Mouse (Mus musculus) hindbrain, embryonic 11.5 days (tissue): ENCODE data around the gene Nfkbib. TPM values are rescaled to one million over a fixed set of nuclear protein-coding genes. Genes with fewer than 3 reads are reported as not detected.

Experiments used
- ATAC-seq: fragments of 200-750 bp; cut with Nextera tagmentation; 2 replicates; pipeline ENCODE4 v1.8.0; 2017; ENCODE audit warnings: mild to moderate bottlenecking, moderate TSS enrichment, moderate library complexity; ENCODE audit not compliant: low FRiP score
- DNase-seq: peaks from one replicate; pipeline ENCODE4 v3.0.0-alpha.2; 2015; ENCODE audit warnings: low spot score
- H3K27ac ChIP-seq: fragments of 300-500 bp; sonication (generic); 2 replicates; pipeline ENCODE4 v1.5.1; 2014; ENCODE audit warnings: mild to moderate bottlenecking, low read depth, low read length
- H3K27me3 ChIP-seq: fragments of 300-500 bp; sonication (generic); 2 replicates; pipeline ENCODE4 v1.6.1; 2014; ENCODE audit warnings: mild to moderate bottlenecking, low read length, moderate library complexity, mixed read lengths; ENCODE audit not compliant: control insufficient read depth, insufficient read depth
- H3K36me3 ChIP-seq: fragments of 300-500 bp; sonication (generic); 2 replicates; pipeline ENCODE4 v1.6.1; 2014; ENCODE audit warnings: mild to moderate bottlenecking, low read length, moderate library complexity, mixed read lengths; ENCODE audit not compliant: control insufficient read depth, insufficient read depth
- H3K4me1 ChIP-seq: fragments of 300-500 bp; sonication (generic); replicated peaks from 2 replicates; pipeline ENCODE4 v1.6.1; 2014; ENCODE audit warnings: low read length, mixed read lengths; ENCODE audit not compliant: control insufficient read depth, insufficient read depth
- H3K4me2 ChIP-seq: fragments of 300-500 bp; sonication (generic); replicated peaks from 2 replicates; pipeline ENCODE4 v1.6.1; 2014; ENCODE audit warnings: mild to moderate bottlenecking, low read depth, low read length
- H3K4me3 ChIP-seq: fragments of 300-500 bp; sonication (generic); 2 replicates; pipeline ENCODE4 v1.5.1; 2014; ENCODE audit warnings: low read depth, low read length
- H3K9ac ChIP-seq: fragments of 300-500 bp; sonication (generic); 2 replicates; pipeline ENCODE4 v1.6.1; 2014; ENCODE audit warnings: low read depth, low read length
- H3K9me3 ChIP-seq: fragments of 300-500 bp; sonication (generic); 2 replicates; pipeline ENCODE4 v1.6.1; 2016; ENCODE audit warnings: low read length; ENCODE audit not compliant: control insufficient read depth
- WGBS: fragments of 180-500 bp; shearing (Covaris S2); extraction: QIAGEN DNeasy Blood & Tissue Kit; methylation state at CpG from one replicate; pipeline ENCODE4 v1.1.7; 2014; 5-methylcytosine and 5-hydroxymethylcytosine counted together
- polyA plus RNA-seq: library from polyadenylated mRNA; unstranded; fragments of >200 nt; fragmentation: Nextera tagmentation; extraction: Ambion mirVana; gene quantifications from 2 replicates; pipeline ENCODE4 v1.2.1, GENCODE M21; 2014

The Nfkbib gene
- polyA plus RNA-seq, 1 experiment from 2014 or later, result 42.0 TPM

- peaks cover 2% of the 10 kb centered on the region; the same call in 1 of the 2 replicates for H3K4me1 ChIP-seq
- H3K4me2 ChIP-seq, result no peak overlapping the region
- DNase-seq, result no peak
- H3K9ac ChIP-seq, result no peak overlapping the region
- WGBS, result 85% methylated on average over 7 of the region's 7 CpGs
- H3K27me3 ChIP-seq, result no peaks in the 10 kb centered on the region
- H3K27ac ChIP-seq, result no peak overlapping the region
- H3K4me3 ChIP-seq, result no peak overlapping the region
- no peaks in the 10 kb centered on the region for H3K9me3 ChIP-seq
- H3K36me3 ChIP-seq, result no peaks in the 10 kb centered on the region
- ATAC-seq, result no peak
Measured at GRCm38 (mm10) chr7:28780857-28781256, 13.5 kb upstream of the Nfkbib start.

- H3K4me1 ChIP-seq, result peaks cover 2% of the 10 kb centered on the region; the same call in 1 of the 2 replicates
- H3K9me3 ChIP-seq, result no peaks in the 10 kb centered on the region
- peak; percentile 59 for ATAC-seq
- no peak overlapping the region for H3K9ac ChIP-seq
- no peak overlapping the region for H3K4me3 ChIP-seq
- WGBS, result 47% methylated on average over 6 of the region's 6 CpGs
- no peaks in the 10 kb centered on the region for H3K36me3 ChIP-seq
- peak; percentile 95 for DNase-seq
- no peak overlapping the region for H3K27ac ChIP-seq
- no peak overlapping the region for H3K4me2 ChIP-seq
- H3K27me3 ChIP-seq, result no peaks in the 10 kb centered on the region
Measured at GRCm38 (mm10) chr7:28780067-28780658, 12.9 kb upstream of the Nfkbib start.

GRCm38 (mm10) chr7:28778825-28779224 lies 11.5 kb upstream of the Nfkbib start:
- Histone ChIP-seq H3K9ac (no peak overlapping the region), H3K4me1 (peaks cover 2% of the 10 kb centered on the region; the same call in 1 of the 2 replicates), H3K4me3 (no peak overlapping the region), H3K27me3 (no peaks in the 10 kb centered on the region), H3K4me2 (no peak overlapping the region), H3K9me3 (no peaks in the 10 kb centered on the region), H3K36me3 (peaks cover 5% of the 10 kb centered on the region; the same call in 1 of the 2 replicates), H3K27ac (no peak overlapping the region)
- 82% methylated on average over 9 of the region's 9 CpGs for WGBS
- ATAC-seq, result no peak
- no peak for DNase-seq

- WGBS, result 87% methylated on average over 7 of the region's 7 CpGs
- H3K4me1 ChIP-seq, result no peaks in the 10 kb centered on the region
- H3K27me3 ChIP-seq, result no peaks in the 10 kb centered on the region
- H3K4me3 ChIP-seq, result no peak overlapping the region
- H3K36me3 ChIP-seq, result peaks cover 5% of the 10 kb centered on the region; the same call in 1 of the 2 replicates
- H3K9ac ChIP-seq, result no peak overlapping the region
- ATAC-seq (no peak), DNase-seq (no peak)
- H3K4me2 ChIP-seq, result no peak overlapping the region
- H3K9me3 ChIP-seq, result no peaks in the 10 kb centered on the region
- H3K27ac ChIP-seq, result no peak overlapping the region
Measured at GRCm38 (mm10) chr7:28775129-28775528, 7.8 kb upstream of the Nfkbib start.

- no peaks in the 10 kb centered on the region for H3K9me3 ChIP-seq
- DNase-seq, result peak; percentile 33
- H3K9ac ChIP-seq, result no peak overlapping the region
- no peaks in the 10 kb centered on the region for H3K27me3 ChIP-seq
- WGBS, result 58% methylated on average over 12 of the region's 12 CpGs
- ATAC-seq, result no peak
- H3K36me3 ChIP-seq, result peaks cover 5% of the 10 kb centered on the region; the same call in 1 of the 2 replicates
- H3K4me3 ChIP-seq, result no peak overlapping the region
- H3K4me1 ChIP-seq, result no peaks in the 10 kb centered on the region
- peak overlapping the region; percentile 77 for H3K27ac ChIP-seq
- 0 out of 2 replicates have a peak overlapping the region, but pooled peaks have one; percentile 17 for H3K4me2 ChIP-seq
Measured at GRCm38 (mm10) chr7:28774164-28774563, 6.9 kb upstream of the Nfkbib start.

- Histone ChIP-seq H3K36me3 (peaks cover 5% of the 10 kb centered on the region; the same call in 1 of the 2 replicates), H3K9me3 (no peaks in the 10 kb centered on the region), H3K27ac (0 out of 2 replicates have a peak overlapping the region, but pooled peaks have one; percentile 17), H3K4me1 (no peaks in the 10 kb centered on the region), H3K9ac (no peak overlapping the region), H3K4me3 (no peak overlapping the region), H3K27me3 (no peaks in the 10 kb centered on the region), H3K4me2 (no peak overlapping the region)
- DNase-seq (no peak), ATAC-seq (no peak)
- WGBS, result 79% methylated on average over 3 of the region's 3 CpGs
Measured at GRCm38 (mm10) chr7:28773163-28773562, 5.9 kb upstream of the Nfkbib start.

- no peak for ATAC-seq
- WGBS, result 96% methylated on average over 11 of the region's 11 CpGs
Measured at GRCm38 (mm10) chr7:28771867-28772266, 4.6 kb upstream of the Nfkbib start.

GRCm38 (mm10) chr7:28770309-28770708 lies 3.0 kb upstream of the Nfkbib start:
- Histone ChIP-seq H3K36me3 (peaks cover 5% of the 10 kb centered on the region; the same call in 1 of the 2 replicates), H3K9me3 (no peaks in the 10 kb centered on the region), H3K9ac (no peak overlapping the region), H3K4me3 (no peak overlapping the region), H3K4me2 (no peak overlapping the region), H3K27ac (no peak overlapping the region), H3K4me1 (no peaks in the 10 kb centered on the region), H3K27me3 (no peaks in the 10 kb centered on the region)
- DNase-seq (no peak), ATAC-seq (no peak)
- WGBS, result 96% methylated on average over 3 of the region's 3 CpGs

More at GRCm38 (mm10) chr7:28771867-28772266, 4.6 kb upstream of the Nfkbib start:
- Histone ChIP-seq H3K27ac (no peak overlapping the region), H3K27me3 (no peaks in the 10 kb centered on the region), H3K4me1 (no peaks in the 10 kb centered on the region), H3K9me3 (no peaks in the 10 kb centered on the region), H3K9ac (no peak overlapping the region), H3K4me2 (no peak overlapping the region), H3K36me3 (peaks cover 5% of the 10 kb centered on the region; the same call in 1 of the 2 replicates), H3K4me3 (no peak overlapping the region)
- DNase-seq, result no peak

GRCm38 (mm10) chr7:28769414-28769958 lies 2.2 kb upstream of the Nfkbib start:
- 90% methylated on average over 9 of the region's 9 CpGs for WGBS
- Histone ChIP-seq H3K4me1 (no peaks in the 10 kb centered on the region), H3K4me3 (no peak overlapping the region), H3K27me3 (no peaks in the 10 kb centered on the region), H3K27ac (no peak overlapping the region), H3K9ac (no peak overlapping the region), H3K36me3 (peaks cover 5% of the 10 kb centered on the region; the same call in 1 of the 2 replicates), H3K9me3 (no peaks in the 10 kb centered on the region), H3K4me2 (no peak overlapping the region)
- ATAC-seq (no peak), DNase-seq (no peak)
